Mouse (Mus musculus) stomach, postnatal 0 days (tissue): ENCODE results near the gene Izumo4. TPM values are rescaled to one million over a fixed set of nuclear protein-coding genes. Genes with fewer than 3 reads are reported as not detected.
A peak's percentile ranks its signal among the peaks of the same experiment; 100 is the strongest.

Source experiments
- ATAC-seq: fragments of 200-750 bp; cut with Nextera tagmentation; 2 replicates; pipeline ENCODE4 v1.8.0; 2017; ENCODE audit not compliant: low FRiP score, low TSS enrichment
- DNase-seq: peaks from one replicate; pipeline ENCODE4 v3.0.0-alpha.2; 2016; ENCODE audit warnings: low spot score
- H3K27ac ChIP-seq: fragments of 300-500 bp; sonication (generic); replicated peaks from 2 replicates; pipeline ENCODE4 v1.5.1; 2014; ENCODE audit warnings: mild to moderate bottlenecking, control low read depth
- H3K27me3 ChIP-seq: fragments of 300-500 bp; sonication (generic); 2 replicates; pipeline ENCODE4 v1.6.1; 2014; ENCODE audit warnings: low read length; ENCODE audit not compliant: control insufficient read depth, insufficient read depth
- H3K36me3 ChIP-seq: fragments of 300-500 bp; sonication (generic); 2 replicates; pipeline ENCODE4 v1.6.1; 2014; ENCODE audit warnings: low read length, mixed read lengths; ENCODE audit not compliant: control insufficient read depth, insufficient read depth
- H3K4me1 ChIP-seq: fragments of 300-500 bp; sonication (generic); replicated peaks from 2 replicates; pipeline ENCODE4 v1.6.1; 2014; ENCODE audit warnings: antibody characterized with exemption; ENCODE audit not compliant: control insufficient read depth, insufficient read depth
- H3K4me2 ChIP-seq: fragments of 300-500 bp; sonication (generic); replicated peaks from 2 replicates; pipeline ENCODE4 v1.6.1; 2014; ENCODE audit warnings: low read depth, mild to moderate bottlenecking, control low read depth, moderate library complexity
- H3K4me3 ChIP-seq: fragments of 300-500 bp; sonication (generic); 2 replicates; pipeline ENCODE4 v1.5.1; 2014; ENCODE audit warnings: low read depth, low read length, control low read depth
- H3K9ac ChIP-seq: fragments of 300-500 bp; sonication (generic); 2 replicates; pipeline ENCODE4 v1.6.1; 2014; ENCODE audit warnings: mild to moderate bottlenecking, low read length, control low read depth, mixed read lengths
- H3K9me3 ChIP-seq: fragments of 300-500 bp; sonication (generic); 2 replicates; pipeline ENCODE4 v1.6.1; 2016; ENCODE audit warnings: low read length; ENCODE audit not compliant: control insufficient read depth
- CTCF ChIP-seq: IDR thresholded peaks from 2 replicates; pipeline ENCODE4 v1.5.1; 2016; ENCODE audit warnings: antibody characterized with exemption, low read depth, mild to moderate bottlenecking, moderate library complexity
- EP300 ChIP-seq: optimal IDR thresholded peaks from 2 replicates; pipeline ENCODE3; 2016; ENCODE audit warnings: antibody characterized with exemption
- WGBS: fragments of 180-500 bp; shearing (Covaris S2); extraction: QIAGEN DNeasy Blood & Tissue Kit; methylation state at CpG from one replicate; pipeline ENCODE4 v1.1.7; 2014; 5-methylcytosine and 5-hydroxymethylcytosine counted together
- polyA plus RNA-seq: library from polyadenylated mRNA; unstranded; fragments of >200 nt; fragmentation: Nextera tagmentation; extraction: Ambion mirVana; gene quantifications from 2 replicates; pipeline ENCODE4 v1.2.1, GENCODE M21; 2015

The Izumo4 gene
- polyA plus RNA-seq, 1 experiment from 2014 or later: 14.8 TPM

DNA sequence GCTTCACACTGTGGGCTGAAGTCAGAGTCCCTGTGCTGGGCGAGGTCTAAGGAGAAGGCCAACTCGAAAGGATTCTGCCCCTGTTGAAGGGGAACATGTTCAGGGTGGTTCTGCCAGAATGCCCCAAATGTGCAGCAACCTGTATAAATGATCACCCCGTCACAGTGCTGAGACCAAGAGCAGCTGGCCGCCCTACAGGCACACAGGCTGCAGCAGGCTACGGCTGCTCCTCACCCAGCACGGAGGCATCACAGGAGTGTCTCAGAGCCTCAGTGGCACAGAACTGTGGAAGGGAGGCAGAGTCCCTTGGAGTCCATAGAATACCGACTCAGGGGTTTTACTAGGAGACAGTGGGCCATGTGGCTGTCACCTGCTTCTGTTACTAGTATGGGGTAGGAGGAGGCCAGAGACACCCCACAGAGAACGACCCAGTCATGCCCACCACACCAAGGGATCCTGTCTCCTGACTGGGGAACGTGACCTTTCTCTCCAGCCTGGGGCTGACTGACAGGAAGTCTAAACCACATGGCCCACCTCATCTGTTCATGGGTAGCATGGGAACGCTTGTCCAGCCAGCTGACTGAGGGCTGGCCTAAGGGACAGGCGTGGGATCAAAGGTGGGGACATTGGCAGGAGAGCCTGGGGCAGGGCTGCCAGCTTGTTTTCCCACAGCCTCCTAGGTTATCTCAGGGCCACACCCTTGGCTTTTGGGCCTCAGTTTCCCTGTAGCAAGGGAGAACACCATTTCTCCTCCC, 29.9 kb upstream of the Izumo4 start:
- H3K4me1 ChIP-seq: peaks cover 13% of the 10 kb centered on the region
- peaks cover 54% of the 10 kb centered on the region for H3K36me3 ChIP-seq
- ATAC-seq (no peak), DNase-seq (no peak)
- H3K27ac ChIP-seq: no peak overlapping the region
- no peaks in the 10 kb centered on the region for H3K27me3 ChIP-seq
- H3K4me2 ChIP-seq: no peak overlapping the region
- no peaks in the 10 kb centered on the region for H3K9me3 ChIP-seq
- H3K9ac ChIP-seq: no peak overlapping the region; the same call in 1 of the 2 replicates
- 70% methylated on average over 11 of the region's 11 CpGs for WGBS
- TF ChIP-seq EP300 (no peak), CTCF (no peak)
- no peak overlapping the region for H3K4me3 ChIP-seq

DNA sequence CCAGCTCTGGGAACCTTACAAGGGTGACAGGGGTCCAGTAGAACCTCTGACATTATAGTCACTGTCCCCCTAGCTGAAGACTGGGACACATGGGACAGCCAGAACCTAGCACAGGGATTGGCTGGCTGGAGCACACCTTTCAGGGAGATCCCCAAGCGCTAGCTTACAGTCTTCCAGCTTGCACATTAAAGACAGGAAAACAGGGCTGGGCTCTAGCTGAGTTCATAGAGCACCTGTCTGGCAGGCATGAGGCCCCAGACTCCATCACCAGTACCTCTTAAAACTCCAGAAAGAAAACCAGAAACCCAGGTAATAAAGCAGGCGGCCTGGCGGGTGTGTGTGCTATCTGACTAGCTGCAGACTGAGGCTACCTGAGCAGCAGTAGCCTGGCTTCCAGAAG, 28.3 kb upstream of the Izumo4 start:
- peaks cover 38% of the 10 kb centered on the region for H3K36me3 ChIP-seq
- H3K4me3 ChIP-seq: peak overlapping the region; percentile 92
- ATAC-seq: no peak
- DNase-seq: no peak
- H3K27me3 ChIP-seq: no peaks in the 10 kb centered on the region
- no peak for TF ChIP-seq CTCF
- TF ChIP-seq EP300: no peak
- H3K27ac ChIP-seq: peak overlapping the region; percentile 93; the same call in 1 of the 2 replicates
- WGBS: 71% methylated on average over 3 of the region's 3 CpGs
- H3K9ac ChIP-seq: peak overlapping the region; percentile 98; the same call in 1 of the 2 replicates
- no peaks in the 10 kb centered on the region for H3K9me3 ChIP-seq
- H3K4me1 ChIP-seq: peaks cover 26% of the 10 kb centered on the region
- H3K4me2 ChIP-seq: peak overlapping the region; percentile 86

DNA sequence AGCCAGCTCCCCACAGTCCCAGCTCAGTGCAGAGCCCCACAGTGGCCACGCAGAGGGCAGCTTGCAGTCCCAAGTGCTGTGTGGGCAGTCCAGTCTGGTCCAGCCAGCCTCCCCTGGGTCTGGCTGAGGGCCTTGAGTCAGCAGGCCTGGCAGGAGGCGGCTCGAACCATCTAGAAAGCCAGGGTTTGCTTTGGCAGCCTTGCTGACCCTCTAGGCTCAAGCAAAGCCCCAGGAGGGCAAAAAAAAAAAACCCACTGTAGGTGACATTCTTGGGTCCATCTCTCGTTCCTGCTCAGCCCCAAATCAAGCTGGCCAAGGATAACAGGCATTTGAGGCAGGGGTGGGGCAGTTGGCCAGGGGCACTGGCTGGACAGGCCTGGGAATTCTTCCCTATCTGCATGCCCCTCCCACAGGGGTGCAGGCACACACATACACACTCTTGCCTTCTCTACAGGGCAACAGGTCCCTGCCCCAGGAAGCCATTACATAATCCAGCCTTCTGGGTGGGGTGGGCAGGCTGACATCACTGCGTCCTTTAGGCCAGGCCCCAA, 27.7 kb upstream of the Izumo4 start:
- H3K4me2 ChIP-seq: peak overlapping the region; percentile 86
- no peaks in the 10 kb centered on the region for H3K27me3 ChIP-seq
- WGBS: 39% methylated on average over 5 of the region's 5 CpGs
- H3K4me1 ChIP-seq: peaks cover 31% of the 10 kb centered on the region
- DNase-seq (peak; percentile 48), ATAC-seq (no peak)
- peak overlapping the region; percentile 98 for H3K9ac ChIP-seq
- no peak; the same call in 1 of the 2 replicates for TF ChIP-seq CTCF
- no peak for TF ChIP-seq EP300
- H3K27ac ChIP-seq: peak overlapping the region; percentile 93
- H3K4me3 ChIP-seq: peak overlapping the region; percentile 92
- no peaks in the 10 kb centered on the region for H3K9me3 ChIP-seq
- peaks cover 33% of the 10 kb centered on the region for H3K36me3 ChIP-seq

DNA sequence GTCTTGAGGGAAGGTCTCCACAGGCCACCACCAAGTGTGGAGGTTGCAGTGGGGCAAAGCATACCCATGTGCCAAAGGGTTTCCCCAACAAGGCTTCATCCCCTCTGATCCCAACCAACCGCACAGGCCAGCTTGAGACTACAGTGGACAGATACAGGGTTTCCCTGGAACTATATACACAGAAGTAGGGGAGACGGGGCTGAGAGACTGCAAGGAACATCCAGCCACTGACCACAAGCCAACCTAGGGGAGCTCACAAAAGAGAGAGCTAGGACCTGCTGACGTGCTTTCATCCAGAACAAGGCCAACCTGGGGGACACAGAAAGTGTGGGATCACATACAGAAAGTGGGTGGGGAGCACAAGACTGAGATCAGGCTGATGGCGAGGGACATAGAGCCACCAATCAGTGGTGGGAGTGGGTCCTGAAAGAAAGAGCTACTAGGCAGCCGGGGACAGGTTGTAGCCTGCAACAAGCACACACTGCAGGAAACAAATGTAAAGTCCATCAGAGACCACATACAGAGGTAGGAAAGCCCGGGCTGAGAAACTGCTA, 27.1 kb upstream of the Izumo4 start:
- Histone ChIP-seq H3K4me3 (peak overlapping the region; percentile 92), H3K9me3 (no peaks in the 10 kb centered on the region), H3K9ac (peak overlapping the region; percentile 98), H3K36me3 (peaks cover 27% of the 10 kb centered on the region), H3K27me3 (no peaks in the 10 kb centered on the region), H3K27ac (peak overlapping the region; percentile 93), H3K4me1 (peaks cover 33% of the 10 kb centered on the region), H3K4me2 (peak overlapping the region; percentile 86)
- ATAC-seq (no peak), DNase-seq (peak; percentile 31)
- TF ChIP-seq EP300: no peak
- TF ChIP-seq CTCF: no peak
- 6% methylated on average over 6 of the region's 6 CpGs for WGBS

DNA sequence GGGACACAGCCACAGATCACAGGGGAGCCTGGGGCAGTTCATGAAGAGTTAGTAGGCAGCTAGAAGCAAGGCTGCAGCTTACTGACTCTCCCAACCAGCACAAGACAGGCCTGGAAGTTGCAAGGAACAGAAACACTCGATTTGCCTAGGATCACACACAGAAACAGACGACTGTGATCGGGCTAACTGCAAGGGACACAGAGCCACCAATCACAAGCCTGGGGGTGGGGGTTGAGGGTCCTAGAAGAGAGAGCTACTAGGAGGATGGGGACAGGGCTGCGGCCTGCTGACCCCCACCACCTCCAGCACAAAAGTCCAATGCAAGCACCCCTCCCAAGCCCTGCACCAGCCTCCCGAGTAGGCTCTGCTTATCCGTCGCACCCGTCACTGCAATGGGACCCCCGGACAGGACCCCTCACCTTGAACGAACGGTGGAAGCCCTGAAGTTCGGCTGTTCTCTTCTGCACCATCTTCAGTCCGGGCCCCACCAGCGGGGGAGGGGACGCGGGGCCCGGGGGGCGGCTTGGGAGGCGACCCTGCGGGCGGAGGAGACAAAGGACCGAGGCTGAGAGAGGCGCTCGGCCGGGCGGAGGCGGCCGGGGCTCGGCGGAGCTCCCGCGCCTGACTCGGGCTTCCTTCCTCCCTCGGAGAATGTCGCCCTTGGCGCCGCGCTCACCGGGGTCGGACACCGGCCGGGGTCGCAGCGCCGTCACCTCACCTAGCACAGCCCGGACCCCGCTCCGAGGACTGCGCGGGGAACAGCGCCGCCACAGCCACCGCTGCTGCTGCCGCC, 26.4 kb upstream of the Izumo4 start:
- Histone ChIP-seq H3K27me3 (no peaks in the 10 kb centered on the region), H3K27ac (peak overlapping the region; percentile 93), H3K4me3 (peak overlapping the region; percentile 92), H3K4me1 (peaks cover 31% of the 10 kb centered on the region), H3K36me3 (peaks cover 21% of the 10 kb centered on the region), H3K9ac (peak overlapping the region; percentile 98), H3K4me2 (peak overlapping the region; percentile 86), H3K9me3 (no peaks in the 10 kb centered on the region)
- WGBS: 0% methylated on average over 43 of the region's 54 CpGs
- DNase-seq: peak; percentile 35
- no peak for TF ChIP-seq EP300
- TF ChIP-seq CTCF: peak; percentile 11; the same call in 1 of the 2 replicates
- ATAC-seq: no peak
